Mouse (Mus musculus): ENCODE measurements at regions not wholly inside any gene's neighbourhood (a gene's known extent, or its start where the extent isn't known, plus 50 kb on each side); places are given as distances from the start of the nearest gene placed in this dataset.
"Not testable (repeated sequence)": the region's sequence is repeated elsewhere in the genome, so short reads cannot be mapped to it uniquely, and the experiment has no call there.

- no peak for DNase-seq (ENCODE audit: extremely low spot score in 1 of 2, low spot score in 1 of 2)
Observed at GRCm38 (mm10) chr3:8006708-8007395, 1386.6 kb upstream of the 1700008P02Rik start.

GRCm38 (mm10) chr3:8006273-8006672, 1386.0 kb upstream of the 1700008P02Rik start:
- DNase-seq (ENCODE audit: extremely low spot score in 1 of 2, low spot score in 1 of 2), result no peak

- DNase-seq (ENCODE audit: extremely low spot score in 1 of 2, low spot score in 1 of 2), result not testable (repeated sequence)
Observed at GRCm38 (mm10) chr3:8005684-8006083, 1385.4 kb upstream of the 1700008P02Rik start.

- DNase-seq (ENCODE audit: extremely low spot score in 1 of 2, low spot score in 1 of 2), result no peak
Observed at GRCm38 (mm10) chr3:8004271-8004670, 1384.0 kb upstream of the 1700008P02Rik start.

- DNase-seq (ENCODE audit: extremely low spot score in 1 of 2, low spot score in 1 of 2), result no peak
Observed at GRCm38 (mm10) chr3:8001027-8001426, 1380.8 kb upstream of the 1700008P02Rik start.

- no peak for DNase-seq (ENCODE audit: extremely low spot score in 1 of 2, low spot score in 1 of 2)
Observed at GRCm38 (mm10) chr3:7992322-7992721, 1372.1 kb upstream of the 1700008P02Rik start.

GRCm38 (mm10) chr3:7973287-7973686, 1353.0 kb upstream of the 1700008P02Rik start:
- DNase-seq (ENCODE audit: extremely low spot score in 1 of 2, low spot score in 1 of 2), result no peak

DNA sequence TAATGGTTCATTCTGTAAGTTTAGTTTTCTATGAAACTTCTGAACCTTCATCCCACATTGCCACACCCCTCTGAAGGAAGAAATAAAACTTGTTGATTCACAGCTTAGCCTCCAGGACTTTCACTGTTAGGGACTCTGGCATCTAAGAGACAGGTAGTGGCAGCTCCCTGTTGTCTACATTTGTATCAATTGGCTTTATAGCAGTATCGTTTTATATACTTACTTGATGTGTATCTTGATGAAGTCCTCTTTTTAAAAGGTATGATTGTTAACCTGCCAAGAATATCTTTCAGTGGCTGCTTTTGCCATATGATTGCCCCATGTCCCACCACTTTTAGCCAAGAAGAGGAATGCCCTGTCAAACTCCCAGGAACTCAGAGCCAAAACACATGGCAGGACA, 1333.7 kb upstream of the 1700008P02Rik start:
- DNase-seq (ENCODE audit: extremely low spot score in 1 of 2, low spot score in 1 of 2), result no peak

DNA sequence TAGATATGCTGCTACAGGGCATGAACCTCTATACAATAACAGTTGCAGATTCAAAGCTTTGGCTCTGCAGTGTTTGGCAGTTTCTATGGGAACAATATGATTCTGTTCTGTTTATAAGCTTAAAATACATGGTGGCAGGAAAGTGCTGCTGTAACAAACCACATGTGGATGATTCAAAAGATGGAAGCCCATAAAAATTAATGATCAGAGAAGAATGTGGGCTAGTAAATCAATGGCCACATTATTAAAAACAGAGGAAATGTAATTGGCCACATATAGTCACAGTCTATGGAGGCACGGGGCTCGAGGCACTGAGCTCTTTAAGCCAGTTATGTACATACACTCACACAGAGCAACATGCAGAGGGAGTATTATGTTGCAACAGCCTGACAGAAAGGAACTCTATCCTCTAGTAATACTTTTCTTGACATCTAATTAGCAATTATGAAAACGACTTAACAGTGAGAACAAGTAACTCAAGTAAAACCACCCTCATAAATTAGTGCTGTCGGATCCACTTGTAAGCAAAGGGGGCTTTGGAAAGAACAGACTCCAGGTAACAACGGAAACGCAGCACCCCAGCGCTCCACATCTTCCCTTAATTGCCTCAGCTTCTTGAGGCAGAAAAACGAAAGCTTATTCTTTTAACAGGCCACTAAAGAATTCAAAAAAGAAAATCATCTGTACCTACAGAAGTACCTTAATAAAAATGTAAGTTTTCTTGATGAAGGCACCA, 1323.6 kb upstream of the 1700008P02Rik start:
- DNase-seq (ENCODE audit: extremely low spot score in 1 of 2, low spot score in 1 of 2), result no peak

Measured in layer of hippocampus, postnatal 25 days (tissue).